ENCODE assay signal across 23 mouse cellular contexts in the genomic region with DNA sequence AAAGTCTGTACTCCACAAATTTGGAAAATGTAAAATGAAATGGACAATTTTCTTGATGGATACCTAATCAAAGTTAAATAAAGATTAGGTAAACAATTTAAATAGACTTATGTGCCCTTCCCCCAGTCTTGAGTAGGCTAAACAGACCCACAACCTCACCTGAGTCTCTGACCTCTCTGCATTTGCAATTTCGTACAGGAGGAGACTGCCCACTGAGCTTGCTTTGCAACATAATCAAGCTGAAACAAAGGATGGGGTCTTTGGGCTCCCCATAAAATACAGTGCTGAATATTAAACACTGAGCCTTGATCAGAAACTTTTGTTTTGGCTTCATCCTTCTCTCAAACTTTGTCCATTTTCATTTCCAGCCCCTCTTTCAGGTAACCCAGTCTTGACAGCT.
"Had no signal": no experiment of that assay in that cellular context is flagged by ENCODE, and none has a peak within 500 bp of the region (broad histone marks: within the 10 kb centered on the region; RNA-seq: fewer than 3 reads in every experiment).

No protein-coding gene starts in this region.

- H3K9me3 ChIP-seq: embryonic facial prominence, embryonic 10.5 days; embryonic facial prominence, embryonic 12.5 days; embryonic facial prominence, embryonic 13.5 days; embryonic facial prominence, embryonic 15.5 days; forebrain, embryonic 12.5 days; forebrain, embryonic 13.5 days; forebrain, embryonic 15.5 days; heart, embryonic 10.5 days had no signal

- H3K36me3 ChIP-seq: embryonic facial prominence, embryonic 10.5 days; embryonic facial prominence, embryonic 12.5 days; embryonic facial prominence, embryonic 13.5 days; embryonic facial prominence, embryonic 15.5 days; forebrain, embryonic 10.5 days; forebrain, embryonic 12.5 days; forebrain, embryonic 15.5 days; heart, embryonic 10.5 days had no signal

- H3K4me1 ChIP-seq: embryonic facial prominence, embryonic 10.5 days; embryonic facial prominence, embryonic 12.5 days; embryonic facial prominence, embryonic 13.5 days; embryonic facial prominence, embryonic 15.5 days; forebrain, embryonic 10.5 days; forebrain, embryonic 12.5 days; forebrain, embryonic 13.5 days; forebrain, embryonic 15.5 days; heart, embryonic 10.5 days had no signal

- H3K9ac ChIP-seq: embryonic facial prominence, embryonic 12.5 days; embryonic facial prominence, embryonic 13.5 days; embryonic facial prominence, embryonic 15.5 days; forebrain, embryonic 12.5 days; forebrain, embryonic 13.5 days; forebrain, embryonic 15.5 days; forebrain, postnatal 0 days had no signal

- H3K27ac ChIP-seq: embryonic facial prominence, embryonic 10.5 days; embryonic facial prominence, embryonic 12.5 days; embryonic facial prominence, embryonic 13.5 days; embryonic facial prominence, embryonic 15.5 days; forebrain, embryonic 10.5 days; forebrain, embryonic 12.5 days; forebrain, embryonic 13.5 days; forebrain, embryonic 15.5 days; gastrocnemius, adult 2 months; heart, adult 2 months; heart, embryonic 10.5 days had no signal

- DNase-seq: cerebellum, postnatal 14 days; cerebellum, postnatal 25 days; cerebellum, postnatal 36 days; embryo, embryonic 11 days; forebrain, postnatal 0 days; gastrocnemius, adult 2 months; gastrocnemius, postnatal 10 days; gastrocnemius, postnatal 14 days; gastrocnemius, postnatal 25 days; gastrocnemius, postnatal 36 days; heart, adult 11 months; heart, adult 18-20 months; heart, adult 2 months had no signal

- H3K4me3 ChIP-seq: embryonic facial prominence, embryonic 10.5 days; embryonic facial prominence, embryonic 12.5 days; embryonic facial prominence, embryonic 13.5 days; embryonic facial prominence, embryonic 15.5 days; erythroblast, embryonic 14.5 days; forebrain, embryonic 10.5 days; forebrain, embryonic 12.5 days; forebrain, embryonic 13.5 days; forebrain, embryonic 15.5 days; gastrocnemius, adult 2 months; heart, adult 2 months; heart, embryonic 10.5 days had no signal

- H3K27me3 ChIP-seq: embryonic facial prominence, embryonic 12.5 days; embryonic facial prominence, embryonic 13.5 days; embryonic facial prominence, embryonic 15.5 days; forebrain, embryonic 12.5 days; forebrain, embryonic 13.5 days; forebrain, embryonic 15.5 days had no signal
